Mouse (Mus musculus) intestine, embryonic 16.5 days (tissue): ENCODE results near the gene Akap13. TPM values are rescaled to one million over a fixed set of nuclear protein-coding genes. Genes with fewer than 3 reads are reported as not detected.

Experiments
- ATAC-seq: fragments of 200-750 bp; cut with Nextera tagmentation; 2 replicates; pipeline ENCODE4 v1.8.0; 2017; ENCODE audit warnings: moderate TSS enrichment, moderate library complexity
- H3K27ac ChIP-seq: fragments of 300-500 bp; sonication (generic); 2 replicates; pipeline ENCODE4 v1.5.1; 2014; ENCODE audit warnings: mild to moderate bottlenecking, low read length
- H3K27me3 ChIP-seq: fragments of 300-500 bp; sonication (generic); replicated peaks from 2 replicates; pipeline ENCODE4 v1.6.1; 2014; ENCODE audit warnings: low read length, control low read depth, mixed read lengths; ENCODE audit not compliant: control insufficient read depth, insufficient read depth
- H3K36me3 ChIP-seq: fragments of 300-500 bp; sonication (generic); 2 replicates; pipeline ENCODE4 v1.6.1; 2014; ENCODE audit warnings: low read length, control low read depth; ENCODE audit not compliant: control insufficient read depth, insufficient read depth
- H3K4me1 ChIP-seq: fragments of 300-500 bp; sonication (generic); 2 replicates; pipeline ENCODE4 v1.6.1; 2014; ENCODE audit warnings: low read length, control low read depth, mixed read lengths; ENCODE audit not compliant: control insufficient read depth, insufficient read depth
- H3K4me2 ChIP-seq: fragments of 300-500 bp; sonication (generic); 2 replicates; pipeline ENCODE4 v1.6.1; 2014; ENCODE audit warnings: low read depth, low read length, control low read depth
- H3K4me3 ChIP-seq: fragments of 300-500 bp; sonication (generic); 2 replicates; pipeline ENCODE4 v1.5.1; 2014; ENCODE audit warnings: mild to moderate bottlenecking, low read length
- H3K9ac ChIP-seq: fragments of 300-500 bp; sonication (generic); 2 replicates; pipeline ENCODE4 v1.6.1; 2014; ENCODE audit warnings: low read depth, low read length
- H3K9me3 ChIP-seq: fragments of 300-500 bp; sonication (generic); 2 replicates; pipeline ENCODE4 v1.6.1; 2016; ENCODE audit warnings: low read length, control low read depth; ENCODE audit not compliant: control insufficient read depth
- WGBS: fragments of 180-500 bp; shearing (Covaris S2); extraction: QIAGEN DNeasy Blood & Tissue Kit; methylation state at CpG from one replicate; pipeline ENCODE4 v1.1.7; 2014; 5-methylcytosine and 5-hydroxymethylcytosine counted together
- polyA plus RNA-seq: library from polyadenylated mRNA; unstranded; fragments of >200 nt; fragmentation: Nextera tagmentation; extraction: Ambion mirVana; gene quantifications from 2 replicates; pipeline ENCODE4 v1.2.1, GENCODE M21; 2015

The Akap13 gene
- polyA plus RNA-seq, 1 experiment from 2014 or later = 24.9 TPM

- 81% methylated on average over 3 of the region's 3 CpGs for WGBS
These were observed 211.6 kb downstream of the Akap13 start for GRCm38 (mm10) chr7:75666982-75667381.

GRCm38 (mm10) chr7:75667531-75667930 is 212.2 kb downstream of the Akap13 start:
- Histone ChIP-seq H3K27me3 (no peaks in the 10 kb centered on the region), H3K4me1 (no peaks in the 10 kb centered on the region), H3K9ac (no peak overlapping the region), H3K9me3 (no peaks in the 10 kb centered on the region), H3K27ac (no peak overlapping the region), H3K4me3 (no peak overlapping the region), H3K36me3 (no peaks in the 10 kb centered on the region), H3K4me2 (no peak overlapping the region)
- ATAC-seq = no peak
- 96% methylated on average over 6 of the region's 6 CpGs for WGBS

More at GRCm38 (mm10) chr7:75666982-75667381, 211.6 kb downstream of the Akap13 start:
- H3K4me2 ChIP-seq = no peak overlapping the region
- H3K27me3 ChIP-seq = no peaks in the 10 kb centered on the region
- H3K9me3 ChIP-seq = no peaks in the 10 kb centered on the region
- H3K4me3 ChIP-seq = no peak overlapping the region
- ATAC-seq = no peak
- H3K9ac ChIP-seq = no peak overlapping the region
- no peak overlapping the region for H3K27ac ChIP-seq
- H3K36me3 ChIP-seq = no peaks in the 10 kb centered on the region
- no peaks in the 10 kb centered on the region for H3K4me1 ChIP-seq

- Histone ChIP-seq H3K4me2 (no peak overlapping the region), H3K9me3 (no peaks in the 10 kb centered on the region), H3K4me1 (no peaks in the 10 kb centered on the region), H3K36me3 (no peaks in the 10 kb centered on the region), H3K4me3 (no peak overlapping the region), H3K9ac (no peak overlapping the region), H3K27me3 (no peaks in the 10 kb centered on the region), H3K27ac (no peak overlapping the region)
- WGBS = 48% methylated on average over 1 of the region's 1 CpGs
- no peak for ATAC-seq
These were observed 213.1 kb downstream of the Akap13 start for GRCm38 (mm10) chr7:75668396-75668795.

DNA sequence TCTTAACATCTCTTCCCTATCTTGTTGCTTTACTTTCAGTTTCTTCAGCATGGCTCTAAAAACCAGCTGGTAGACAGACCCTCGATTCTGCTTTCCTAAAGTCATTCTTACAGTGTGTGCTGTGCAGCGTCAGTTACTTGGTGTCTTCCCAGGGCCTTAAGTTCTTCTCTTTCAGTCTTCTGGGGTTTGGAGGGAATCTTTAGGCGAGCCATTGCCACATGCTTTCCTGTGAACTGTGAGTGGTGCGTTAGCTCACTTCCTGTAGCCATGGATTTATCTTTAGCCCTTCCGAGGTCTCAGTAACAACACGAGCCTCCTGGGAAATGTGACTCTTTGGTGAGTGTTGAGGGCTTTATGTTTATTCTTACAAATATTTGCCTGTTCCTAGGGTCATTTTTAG is 214.1 kb downstream of the Akap13 start:
- H3K4me1 ChIP-seq = no peaks in the 10 kb centered on the region
- H3K9me3 ChIP-seq = no peaks in the 10 kb centered on the region
- H3K9ac ChIP-seq = no peak overlapping the region
- no peak for ATAC-seq
- H3K27me3 ChIP-seq = no peaks in the 10 kb centered on the region
- H3K4me2 ChIP-seq = 0 out of 2 replicates have a peak overlapping the region, but pooled peaks have one; percentile 30
- H3K36me3 ChIP-seq = no peaks in the 10 kb centered on the region
- peak overlapping the region; percentile 46; the same call in 1 of the 2 replicates for H3K27ac ChIP-seq
- WGBS = 53% methylated on average over 6 of the region's 6 CpGs
- H3K4me3 ChIP-seq = no peak overlapping the region

DNA sequence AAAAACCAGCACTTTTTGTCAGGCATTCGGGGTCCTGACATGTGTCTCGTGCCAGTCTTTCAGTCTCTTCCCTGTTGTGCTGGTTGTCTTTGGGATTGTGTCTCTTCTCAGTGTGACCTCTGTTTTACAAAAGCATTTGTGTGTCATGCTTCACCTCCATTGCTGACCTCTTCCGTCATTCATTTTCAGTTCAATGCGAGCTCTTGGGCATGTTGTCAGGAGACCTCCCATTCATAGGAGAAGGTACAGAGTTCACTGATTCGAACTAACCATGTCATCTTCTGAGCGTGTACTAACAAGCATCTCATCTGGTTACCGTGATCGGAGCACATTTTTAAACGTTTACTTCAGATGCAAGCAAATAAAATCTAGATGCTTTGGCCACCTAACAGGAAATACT is 224.3 kb downstream of the Akap13 start:
- Histone ChIP-seq H3K9me3 (no peaks in the 10 kb centered on the region), H3K4me2 (no peak overlapping the region), H3K27me3 (no peaks in the 10 kb centered on the region), H3K27ac (no peak overlapping the region), H3K36me3 (no peaks in the 10 kb centered on the region), H3K4me1 (no peaks in the 10 kb centered on the region), H3K4me3 (no peak overlapping the region), H3K9ac (no peak overlapping the region)
- WGBS = 75% methylated on average over 9 of the region's 9 CpGs
- ATAC-seq = no peak

- no peak for ATAC-seq
- Histone ChIP-seq H3K27me3 (no peaks in the 10 kb centered on the region), H3K4me2 (no peak overlapping the region), H3K4me1 (no peaks in the 10 kb centered on the region), H3K9ac (no peak overlapping the region), H3K9me3 (no peaks in the 10 kb centered on the region), H3K36me3 (no peaks in the 10 kb centered on the region), H3K27ac (no peak overlapping the region), H3K4me3 (no peak overlapping the region)
- 94% methylated on average over 1 of the region's 1 CpGs for WGBS
These were observed 227.6 kb downstream of the Akap13 start for GRCm38 (mm10) chr7:75682901-75683300.

DNA sequence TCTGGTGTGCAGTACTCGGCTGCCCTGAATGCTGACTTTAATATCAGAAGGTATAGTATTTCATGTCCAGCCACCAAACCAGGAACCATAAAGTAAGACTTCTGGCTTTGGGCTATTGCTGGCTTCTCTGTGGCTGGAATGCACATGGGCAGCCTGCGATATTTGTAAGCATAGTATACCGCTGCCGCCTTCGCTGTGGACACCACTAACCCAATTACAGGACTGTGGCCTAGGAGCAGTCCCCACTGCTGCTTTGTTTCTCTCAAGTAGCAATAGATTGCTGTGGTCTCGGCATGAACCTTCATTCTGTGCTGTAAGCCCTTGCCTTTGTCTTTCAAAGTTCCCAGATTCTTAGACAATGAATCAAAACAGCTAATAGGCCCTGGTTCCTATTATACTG is 228.1 kb downstream of the Akap13 start:
- no peaks in the 10 kb centered on the region for H3K27me3 ChIP-seq
- H3K9ac ChIP-seq = no peak overlapping the region
- no peak overlapping the region for H3K4me2 ChIP-seq
- H3K4me3 ChIP-seq = no peak overlapping the region
- H3K36me3 ChIP-seq = 0 out of 2 replicates have a peak, but pooled peaks cover 3% of the 10 kb centered on the region
- H3K9me3 ChIP-seq = no peaks in the 10 kb centered on the region
- H3K4me1 ChIP-seq = no peaks in the 10 kb centered on the region
- WGBS = 82% methylated on average over 6 of the region's 6 CpGs
- ATAC-seq = no peak
- no peak overlapping the region for H3K27ac ChIP-seq

GRCm38 (mm10) chr7:75684976-75685375 is 229.6 kb downstream of the Akap13 start:
- H3K36me3 ChIP-seq = 0 out of 2 replicates have a peak, but pooled peaks cover 3% of the 10 kb centered on the region
- no peak overlapping the region for H3K4me2 ChIP-seq
- H3K4me3 ChIP-seq = no peak overlapping the region
- H3K4me1 ChIP-seq = no peaks in the 10 kb centered on the region
- no peak overlapping the region for H3K27ac ChIP-seq
- no peak overlapping the region for H3K9ac ChIP-seq
- H3K27me3 ChIP-seq = no peaks in the 10 kb centered on the region
- 79% methylated on average over 3 of the region's 3 CpGs for WGBS
- H3K9me3 ChIP-seq = no peaks in the 10 kb centered on the region
- ATAC-seq = no peak

- H3K4me3 ChIP-seq = no peak overlapping the region
- no peaks in the 10 kb centered on the region for H3K27me3 ChIP-seq
- no peak overlapping the region for H3K27ac ChIP-seq
- 0 out of 2 replicates have a peak, but pooled peaks cover 3% of the 10 kb centered on the region for H3K36me3 ChIP-seq
- H3K9me3 ChIP-seq = no peaks in the 10 kb centered on the region
- no peak overlapping the region for H3K4me2 ChIP-seq
- H3K9ac ChIP-seq = no peak overlapping the region
- ATAC-seq = no peak
- H3K4me1 ChIP-seq = no peaks in the 10 kb centered on the region
- WGBS = 80% methylated on average over 7 of the region's 7 CpGs
These were observed 230.9 kb downstream of the Akap13 start for GRCm38 (mm10) chr7:75686046-75686826.

- H3K4me1 ChIP-seq = no peaks in the 10 kb centered on the region
- no peak overlapping the region for H3K27ac ChIP-seq
- ATAC-seq = no peak
- H3K9me3 ChIP-seq = no peaks in the 10 kb centered on the region
- no peak overlapping the region for H3K4me2 ChIP-seq
- H3K9ac ChIP-seq = no peak overlapping the region
- WGBS = 89% methylated on average over 1 of the region's 1 CpGs
- H3K36me3 ChIP-seq = 0 out of 2 replicates have a peak, but pooled peaks cover 3% of the 10 kb centered on the region
- H3K27me3 ChIP-seq = no peaks in the 10 kb centered on the region
- H3K4me3 ChIP-seq = no peak overlapping the region
These were observed 231.5 kb downstream of the Akap13 start for GRCm38 (mm10) chr7:75686827-75687164.
